Mouse (Mus musculus) erythroblast, embryonic 14.5 days (primary cell): ENCODE data around the gene Cdc42.

Experiments
- GATA1 ChIP-seq: IDR thresholded peaks from 2 replicates; pipeline ENCODE4 v1.6.1; 2012; ENCODE audit warnings: low read length, inconsistent platforms, mixed read lengths
- TAL1 ChIP-seq: IDR thresholded peaks from 3 replicates; pipeline ENCODE4 v1.6.1; 2012; ENCODE audit warnings: low read length, inconsistent platforms, mixed read lengths

DNA sequence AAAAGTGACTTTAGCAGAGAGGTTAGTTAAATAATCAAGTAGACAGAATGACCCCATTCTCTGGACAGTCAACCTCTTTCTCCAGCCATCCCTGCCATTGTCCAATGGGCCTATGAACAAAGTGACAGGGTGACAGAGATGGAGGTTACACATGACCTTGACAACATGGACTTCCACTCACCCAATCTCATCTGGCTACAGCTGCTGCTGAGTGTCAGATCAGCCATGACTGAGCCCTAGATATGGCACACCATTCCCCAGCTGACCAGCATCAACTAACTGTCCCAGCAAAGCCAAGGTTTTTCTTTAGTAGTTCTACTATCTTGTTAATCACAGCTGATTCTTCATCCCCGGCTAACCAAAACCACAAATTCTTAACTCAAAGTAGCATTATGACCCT lies 14.7 kb downstream of the Cdc42 start:
- TF ChIP-seq TAL1 (no peak), GATA1 (no peak)
